8 mouse cellular contexts compared by ENCODE assay signal in genomic region chrX:151169261-151169961, GRCm38 (mm10). TPM values are rescaled to one million over a fixed set of nuclear protein-coding genes. Genes with fewer than 3 reads are reported as not detected.
DNase-seq lines count a peak whose midpoint lies in the region; ATAC-seq and TF ChIP-seq lines count a peak whose summit lies in the region.

No protein-coding gene starts in this region.

- no peaks in the 10 kb centered on the region for H3K36me3 ChIP-seq in erythroblast, embryonic 14.5 days (ENCODE audit: control insufficient read depth)
- H3K36me3 ChIP-seq in intestine, postnatal 0 days (ENCODE audit: control insufficient read depth, insufficient read depth), result no peaks in the 10 kb centered on the region
- H3K36me3 ChIP-seq in limb, embryonic 10.5 days, result no peaks in the 10 kb centered on the region
- H3K36me3 ChIP-seq in midbrain, embryonic 16.5 days (ENCODE audit: control insufficient read depth, insufficient read depth, low read length), result no peaks in the 10 kb centered on the region
- no peaks in the 10 kb centered on the region for H3K36me3 ChIP-seq in testis, adult 2 months (ENCODE audit: control insufficient read depth, insufficient read depth, low read length)

- DNase-seq in embryo, embryonic 9.5 days (ENCODE audit: extremely low spot score), result peak; percentile 85
- DNase-seq in limb, embryonic 10.5 days (ENCODE audit: low spot score), result peak; percentile 85

- H3K9ac ChIP-seq in intestine, postnatal 0 days (ENCODE audit: low read depth, low read length), result no peak overlapping the region
- peak overlapping the region; percentile 65 for H3K9ac ChIP-seq in midbrain, embryonic 16.5 days (ENCODE audit: low read depth, low read length)

- TF ChIP-seq CTCF in intestine, postnatal 0 days (IDR thresholded peaks at IDR 0.05; ENCODE audit: low read depth), result no peak
- no peak for TF ChIP-seq CTCF in testis, adult 2 months (IDR thresholded peaks at IDR 0.05; ENCODE audit: control insufficient read depth, insufficient read depth, insufficient replicate concordance, low read depth, low read length)

- TF ChIP-seq POLR2A in testis, adult 2 months (IDR thresholded peaks at IDR 0.05; ENCODE audit: control insufficient read depth, low read depth, low read length), result 0 out of 2 replicates have a peak, but pooled peaks have one; percentile 31

- peak overlapping the region; percentile 66 for H3K4me2 ChIP-seq in intestine, postnatal 0 days (replicated peaks; ENCODE audit: low read depth)
- H3K4me2 ChIP-seq in midbrain, embryonic 16.5 days (ENCODE audit: low read length), result peak overlapping the region; percentile 57

- peaks cover 30% of the 10 kb centered on the region for H3K27me3 ChIP-seq in erythroblast, embryonic 14.5 days (ENCODE audit: control insufficient read depth)
- H3K27me3 ChIP-seq in intestine, postnatal 0 days (replicated peaks; ENCODE audit: control insufficient read depth, insufficient read depth, low read length), result 0 out of 2 replicates have a peak, but pooled peaks cover 2% of the 10 kb centered on the region
- H3K27me3 ChIP-seq in limb, embryonic 10.5 days (ENCODE audit: low read depth, poor library complexity, severe bottlenecking), result peaks cover 51% of the 10 kb centered on the region
- H3K27me3 ChIP-seq in midbrain, embryonic 16.5 days (ENCODE audit: control insufficient read depth, insufficient read depth, low read depth, low read length), result no peaks in the 10 kb centered on the region
- H3K27me3 ChIP-seq in testis, adult 2 months (ENCODE audit: control insufficient read depth, insufficient read depth, low read length), result no peaks in the 10 kb centered on the region

- WGBS in intestine, postnatal 0 days, result 14% methylated on average over 39 of the region's 58 CpGs
- WGBS in limb, embryonic 10.5 days, result 12% methylated on average over 48 of the region's 58 CpGs
- 33% methylated on average over 24 of the region's 58 CpGs for WGBS in midbrain, embryonic 16.5 days

- no peaks in the 10 kb centered on the region for H3K4me1 ChIP-seq in erythroblast, embryonic 14.5 days (ENCODE audit: control insufficient read depth)
- no peaks in the 10 kb centered on the region for H3K4me1 ChIP-seq in intestine, postnatal 0 days (replicated peaks; ENCODE audit: control insufficient read depth, insufficient read depth, low read length)
- no peaks in the 10 kb centered on the region for H3K4me1 ChIP-seq in limb, embryonic 10.5 days
- H3K4me1 ChIP-seq in midbrain, embryonic 16.5 days (ENCODE audit: control insufficient read depth, insufficient read depth, low read length), result no peaks in the 10 kb centered on the region
- no peaks in the 10 kb centered on the region; the same call in 1 of the 2 replicates for H3K4me1 ChIP-seq in testis, adult 2 months (ENCODE audit: control insufficient read depth, insufficient read depth, low read length)

- no peak for ATAC-seq in erythroblast, adult 5-6 weeks (replicated peaks; ENCODE audit: low FRiP score, poor library complexity, severe bottlenecking)
- peak; percentile 52 for ATAC-seq in granulocyte monocyte progenitor cell, adult 5-6 weeks (replicated peaks; ENCODE audit: poor library complexity, severe bottlenecking)
- ATAC-seq in intestine, postnatal 0 days, result peak; percentile 70
- peak; percentile 96 for ATAC-seq in midbrain, embryonic 16.5 days

- peaks cover 3% of the 10 kb centered on the region; the same call in 1 of the 2 replicates for H3K9me3 ChIP-seq in erythroblast, embryonic 14.5 days (ENCODE audit: control insufficient read depth, low read length)
- H3K9me3 ChIP-seq in intestine, postnatal 0 days (ENCODE audit: control insufficient read depth), result no peaks in the 10 kb centered on the region
- H3K9me3 ChIP-seq in limb, embryonic 10.5 days (replicated peaks), result no peaks in the 10 kb centered on the region
- H3K9me3 ChIP-seq in midbrain, embryonic 16.5 days (replicated peaks; ENCODE audit: control insufficient read depth, low read length, poor library complexity, severe bottlenecking), result no peaks in the 10 kb centered on the region

- no peak overlapping the region for H3K27ac ChIP-seq in intestine, postnatal 0 days (ENCODE audit: low read depth, low read length)
- H3K27ac ChIP-seq in limb, embryonic 10.5 days, result peak overlapping the region; percentile 87
- H3K27ac ChIP-seq in midbrain, embryonic 16.5 days (ENCODE audit: low read length), result peak overlapping the region; percentile 94
- peak overlapping the region; percentile 87 for H3K27ac ChIP-seq in testis, adult 2 months (ENCODE audit: control insufficient read depth, insufficient read depth, low read depth, low read length)

- H3K4me3 ChIP-seq in erythroblast, embryonic 14.5 days (replicated peaks), result peak overlapping the region; percentile 2
- peak overlapping the region; percentile 42 for H3K4me3 ChIP-seq in intestine, postnatal 0 days (ENCODE audit: low read depth, low read length)
- H3K4me3 ChIP-seq in limb, embryonic 10.5 days, result peak overlapping the region; percentile 60
- H3K4me3 ChIP-seq in midbrain, embryonic 16.5 days (ENCODE audit: low read depth, low read length), result peak overlapping the region; percentile 50
- peak overlapping the region; percentile 82 for H3K4me3 ChIP-seq in testis, adult 2 months (ENCODE audit: control insufficient read depth, low read depth, low read length)

RNA-seq across cellular contexts. Expression of gene Wnk3, which starts 28.5 kb away (rescaled TPM):
- not detected in 2 replicates for polyA plus RNA-seq in erythroblast, embryonic 14.5 days (2012)
- not detected in 2 replicates for total RNA-seq in erythroblast, adult 5-6 weeks (2015; ENCODE audit: low replicate concordance)
- 0.17 TPM in 1 of 2 replicates, not detected in the other for total RNA-seq in erythroblast, adult 5-6 weeks (2017; ENCODE audit: low replicate concordance)
- not detected in 2 replicates for total RNA-seq in granulocyte monocyte progenitor cell, adult 5-6 weeks (2014; fragmentation: Nextera tagmentation)
- total RNA-seq in granulocyte monocyte progenitor cell, adult 5-6 weeks (2017), result not detected in 2 replicates
- polyA plus RNA-seq in intestine, postnatal 0 days (2015; fragmentation: Nextera tagmentation; extraction: Ambion mirVana), result 0.23 and 0.24 TPM in 2 replicates
- polyA plus RNA-seq in limb, embryonic 10.5 days (2016; fragmentation: Nextera tagmentation; extraction: Ambion mirVana), result 3.3 and 6.5 TPM in 2 replicates
- 16.8 and 20.1 TPM in 2 replicates for polyA plus RNA-seq in midbrain, embryonic 16.5 days (2015; fragmentation: Nextera tagmentation; extraction: Ambion mirVana)
- polyA plus RNA-seq in testis, adult 2 months (2012; rRNA removed), result 3.1 and 5.0 TPM in 2 replicates

Comparison
In these comparisons a context has a peak if more than half of its experiments do, and no peak if none do; other contexts are left out.
1. H3K4me3 ChIP-seq: peak in every context shown above with its lines; median percentile 82 in testis, adult 2 months; 60 in limb, embryonic 10.5 days; 50 in midbrain, embryonic 16.5 days; 42 in intestine, postnatal 0 days; 2 in erythroblast, embryonic 14.5 days.